ENCODE assay signal across 8 mouse cellular contexts in genomic region chrX:71364062-71364461, GRCm38 (mm10). TPM values are rescaled to one million over a fixed set of nuclear protein-coding genes. Genes with fewer than 3 reads are reported as not detected.
DNase-seq lines count a peak whose midpoint lies in the region; ATAC-seq lines count a peak whose summit lies in the region.

No protein-coding gene starts in this region.

- no peaks in the 10 kb centered on the region for H3K9me3 ChIP-seq in heart, embryonic 16.5 days (replicated peaks; ENCODE audit: control insufficient read depth, low read length)
- H3K9me3 ChIP-seq in hindbrain, embryonic 13.5 days: no peaks in the 10 kb centered on the region
- H3K9me3 ChIP-seq in midbrain, embryonic 11.5 days (ENCODE audit: control insufficient read depth, low read length): no peaks in the 10 kb centered on the region

- no peaks in the 10 kb centered on the region for H3K36me3 ChIP-seq in heart, embryonic 16.5 days (ENCODE audit: control insufficient read depth, insufficient read depth)
- no peaks in the 10 kb centered on the region for H3K36me3 ChIP-seq in hindbrain, embryonic 13.5 days
- H3K36me3 ChIP-seq in midbrain, embryonic 11.5 days (ENCODE audit: control insufficient read depth, insufficient read depth, low read length): no peaks in the 10 kb centered on the region

- H3K27ac ChIP-seq in heart, embryonic 16.5 days (ENCODE audit: low read length): no peak overlapping the region
- no peak overlapping the region for H3K27ac ChIP-seq in hindbrain, embryonic 13.5 days
- no peak overlapping the region for H3K27ac ChIP-seq in midbrain, embryonic 11.5 days (ENCODE audit: low read depth, low read length)

- ATAC-seq in heart, embryonic 16.5 days (replicated peaks; ENCODE audit: extremely low read depth, insufficient read depth, low FRiP score): no peak
- peak; percentile 9; the same call in 1 of the 2 replicates for ATAC-seq in hindbrain, embryonic 13.5 days (ENCODE audit: low FRiP score)
- no peak for ATAC-seq in midbrain, embryonic 11.5 days (ENCODE audit: low FRiP score)
- ATAC-seq in inflammation-experienced regulatory T-cells, adult 6 months: no peak

- no peak for DNase-seq in heart, postnatal 4 days
- peak; percentile 67 for DNase-seq in brain, adult 2 months (ENCODE audit: low read depth, low spot score)
- no peak for DNase-seq in midbrain, embryonic 11.5 days (ENCODE audit: low spot score, missing footprints)
- DNase-seq in urinary bladder, postnatal 10 days (ENCODE audit: low spot score): no peak
- DNase-seq in urinary bladder, postnatal 36 days (ENCODE audit: low spot score in 2 of 2): no peak

- no peaks in the 10 kb centered on the region for H3K4me1 ChIP-seq in heart, embryonic 16.5 days (ENCODE audit: control insufficient read depth, insufficient read depth, low read length)
- H3K4me1 ChIP-seq in hindbrain, embryonic 13.5 days (replicated peaks): no peaks in the 10 kb centered on the region
- no peaks in the 10 kb centered on the region for H3K4me1 ChIP-seq in midbrain, embryonic 11.5 days (ENCODE audit: control insufficient read depth, insufficient read depth, low read length)

- peak overlapping the region; percentile 85 for H3K9ac ChIP-seq in heart, embryonic 16.5 days (ENCODE audit: low read length)
- no peak overlapping the region for H3K9ac ChIP-seq in hindbrain, embryonic 13.5 days
- H3K9ac ChIP-seq in midbrain, embryonic 11.5 days (ENCODE audit: low read length): peak overlapping the region; percentile 73

- H3K4me2 ChIP-seq in heart, embryonic 16.5 days (ENCODE audit: low read depth, low read length): peak overlapping the region; percentile 65
- H3K4me2 ChIP-seq in hindbrain, embryonic 13.5 days: peak overlapping the region; percentile 53
- peak overlapping the region; percentile 60 for H3K4me2 ChIP-seq in midbrain, embryonic 11.5 days

- peak overlapping the region; percentile 73 for H3K4me3 ChIP-seq in heart, embryonic 16.5 days (ENCODE audit: low read length)
- peak overlapping the region; percentile 60 for H3K4me3 ChIP-seq in hindbrain, embryonic 13.5 days
- H3K4me3 ChIP-seq in midbrain, embryonic 11.5 days (ENCODE audit: low read depth, low read length): peak overlapping the region; percentile 50

- H3K27me3 ChIP-seq in heart, embryonic 16.5 days (ENCODE audit: control insufficient read depth, insufficient read depth, low read length): no peaks in the 10 kb centered on the region
- H3K27me3 ChIP-seq in hindbrain, embryonic 13.5 days: no peaks in the 10 kb centered on the region
- H3K27me3 ChIP-seq in midbrain, embryonic 11.5 days (ENCODE audit: control insufficient read depth, insufficient read depth, low read length): no peaks in the 10 kb centered on the region

- WGBS in heart, embryonic 16.5 days: 60% methylated on average over 5 of the region's 5 CpGs
- 76% methylated on average over 5 of the region's 5 CpGs for WGBS in hindbrain, embryonic 13.5 days
- 77% methylated on average over 5 of the region's 5 CpGs for WGBS in midbrain, embryonic 11.5 days

RNA-seq across cellular contexts. Expression of gene Mtmr1, which starts 0.5 kb away (rescaled TPM):
- 12.8 and 13.6 TPM in 2 replicates for polyA plus RNA-seq in heart, embryonic 16.5 days (2015; fragmentation: Nextera tagmentation; extraction: Ambion mirVana)
- 10 to 100 TPM; 25.2 to 26.8 TPM for total RNA-seq in heart, postnatal 4 days (2021)
- 17.4 and 18.1 TPM in 2 replicates for polyA plus RNA-seq in hindbrain, embryonic 13.5 days (2015; fragmentation: Nextera tagmentation; extraction: Ambion mirVana)
- polyA plus RNA-seq in midbrain, embryonic 11.5 days (2014; fragmentation: Nextera tagmentation; extraction: Ambion mirVana): 11.3 and 13.1 TPM in 2 replicates
- 10 to 100 TPM in 1 of 3 experiments, 1 to 10 TPM in 2; 5.6 to 10.3 (median 8.9) TPM for polyA plus RNA-seq in inflammation-experienced regulatory T-cells, adult 6 months (2017; shearing (Covaris generic))
